Mouse (Mus musculus) heart, adult 2 months (tissue): ENCODE measurements around the gene Acy3. TPM values are rescaled to one million over a fixed set of nuclear protein-coding genes. Genes with fewer than 3 reads are reported as not detected.

Source experiments
- DNase-seq, 2 experiments: peaks; one replicate each; pipeline ENCODE4 v3.0.0; 2021
- H3K27ac ChIP-seq: fragments of 200-600 bp; 2 replicates; pipeline ENCODE4 v1.8.1; 2022
- H3K27me3 ChIP-seq: fragments of 200-500 bp; 2 replicates; pipeline ENCODE4 v1.6.1; 2012; ENCODE audit warnings: mild to moderate bottlenecking, low read length, inconsistent platforms, mixed read lengths; ENCODE audit not compliant: control insufficient read depth, insufficient read depth
- H3K36me3 ChIP-seq: fragments of 200-500 bp; 2 replicates; pipeline ENCODE4 v1.6.1; 2012; ENCODE audit warnings: low read length, inconsistent platforms; ENCODE audit not compliant: control insufficient read depth, insufficient read depth
- H3K4me1 ChIP-seq: fragments of 200-500 bp; 2 replicates; pipeline ENCODE4 v1.6.1; 2011; ENCODE audit warnings: low read length; ENCODE audit not compliant: control insufficient read depth, insufficient read depth
- H3K4me3 ChIP-seq: fragments of 200-600 bp; 2 replicates; pipeline ENCODE4 v1.8.1; 2022
- H3K79me2 ChIP-seq: fragments of 200-500 bp; replicated peaks from 2 replicates; pipeline ENCODE4 v1.6.1; 2012; ENCODE audit warnings: mild to moderate bottlenecking, inconsistent platforms, low read length, moderate library complexity, mixed read lengths; ENCODE audit not compliant: control insufficient read depth, insufficient read depth
- H3K9ac ChIP-seq: fragments of 200-500 bp; 2 replicates; pipeline ENCODE4 v1.6.1; 2012; ENCODE audit warnings: low read depth, mild to moderate bottlenecking, control low read depth, inconsistent platforms, low read length, mixed read lengths
- CTCF ChIP-seq: fragments of 200-600 bp; IDR thresholded peaks from 2 replicates; pipeline ENCODE4 v1.8.1; 2022; ENCODE audit warnings: antibody characterized with exemption, mild to moderate bottlenecking, moderate library complexity
- EP300 ChIP-seq: fragments of 200-500 bp; IDR thresholded peaks from 2 replicates; pipeline ENCODE4 v1.6.1; 2011; ENCODE audit warnings: low read depth, low read length, control low read depth; ENCODE audit not compliant: insufficient read depth
- POLR2A ChIP-seq: fragments of 200-500 bp; IDR thresholded peaks from 2 replicates; pipeline ENCODE4 v1.6.1; 2011; ENCODE audit warnings: mild to moderate bottlenecking, low read depth, low read length, control low read depth; ENCODE audit not compliant: insufficient read depth
- WGBS: fragments of 180-500 bp; shearing (Covaris S2); methylation state at CpG from one replicate; pipeline ENCODE4 v1.1.7; 2018; 5-methylcytosine and 5-hydroxymethylcytosine counted together
- intact Hi-C: fragments of 180-260 bp; cut with DNase I; formaldehyde crosslinking; loops from one replicate; pipeline ENCODE4 v1.15.1; 2025
- polyA plus RNA-seq: library from polyadenylated mRNA; depleted of rRNA; stranded (reverse); fragments of >200 nt; gene quantifications from 2 replicates; pipeline ENCODE4 v1.2.3, GENCODE M21; 2012
- total RNA-seq, 2 experiments: library from RNA; stranded (reverse); gene quantifications; 2 replicates each; pipeline ENCODE4 v1.2.3; 2021

The Acy3 gene
- total and polyA plus RNA-seq, 3 experiments = 21.5 to 89.9 (median 28.0) TPM

- Histone ChIP-seq H3K36me3 (no peaks in the 10 kb centered on the region), H3K79me2 (no peaks in the 10 kb centered on the region), H3K4me3 (peak within 1 kb of the TSS; percentile 77), H3K27ac (peak within 1 kb of the TSS; percentile 94), H3K4me1 (peaks cover 8% of the 10 kb centered on the region), H3K27me3 (no peaks in the 10 kb centered on the region), H3K9ac (peak within 1 kb of the TSS; percentile 87)
- peak; percentile 95 to 98 for DNase-seq
- under 1% methylated on average over 64 of the region's 64 CpGs for WGBS
- intact Hi-C loops = loop anchor here (1.0 kb wide), 1 partner anchor 12 kb away; the partner anchor contains the start of gene Ndufv1
- TF ChIP-seq CTCF (peak; percentile 88), POLR2A (peak; percentile 99), EP300 (peak; percentile 52; the same call in 1 of the 2 replicates)
Measured at GRCm38 (mm10) chr19:4000119-4000900, 13.9 kb downstream of the Acy3 start, which contains the start of the genes Nudt8 and Gm49405. Gene Nudt8, plus strand, starts transcription at chr19:4000580. Gene Gm49405, plus strand, starts transcription at chr19:4000626.

- Histone ChIP-seq H3K27me3 (no peaks in the 10 kb centered on the region), H3K36me3 (no peaks in the 10 kb centered on the region), H3K79me2 (no peaks in the 10 kb centered on the region), H3K9ac (peak overlapping the region; percentile 87), H3K27ac (peak overlapping the region; percentile 94), H3K4me3 (peak overlapping the region; percentile 77), H3K4me1 (peaks cover 8% of the 10 kb centered on the region)
- peak in 1 of 2 experiments; percentile 41 for DNase-seq
- TF ChIP-seq CTCF (no peak), POLR2A (no peak), EP300 (no peak)
- intact Hi-C loops = loop anchor here (1.0 kb wide), 1 partner anchor 11 kb away; the partner anchor contains the start of gene Ndufv1
- WGBS = 24% methylated on average over 17 of the region's 17 CpGs
Measured at GRCm38 (mm10) chr19:4000949-4001525, 14.7 kb downstream of the Acy3 start.

GRCm38 (mm10) chr19:4001752-4002151 lies 15.4 kb downstream of the Acy3 start:
- intact Hi-C loops = no loop called here
- Histone ChIP-seq H3K4me3 (no peak overlapping the region), H3K27ac (peak overlapping the region; percentile 55)

GRCm38 (mm10) chr19:4003112-4003511 lies 16.7 kb downstream of the Acy3 start, which contains the start of gene Doc2g:
Gene Doc2g, plus strand, starts transcription at chr19:4003313.
- intact Hi-C loops = no loop called here
- TF ChIP-seq POLR2A (peak; percentile 71), CTCF (no peak), EP300 (peak; percentile 90)
- H3K36me3 ChIP-seq = no peaks in the 10 kb centered on the region
- peak within 1 kb of the TSS; percentile 47 for H3K4me3 ChIP-seq
- peak within 1 kb of the TSS; percentile 70 for H3K9ac ChIP-seq
- H3K79me2 ChIP-seq = no peaks in the 10 kb centered on the region
- H3K27me3 ChIP-seq = no peaks in the 10 kb centered on the region
- WGBS = 65% methylated on average over 1 of the region's 1 CpGs
- peaks cover 8% of the 10 kb centered on the region for H3K4me1 ChIP-seq
- peak within 1 kb of the TSS; percentile 84 for H3K27ac ChIP-seq
- peak; percentile 39 to 63 for DNase-seq

More at GRCm38 (mm10) chr19:4001752-4002151, 15.4 kb downstream of the Acy3 start:
- H3K36me3 ChIP-seq = no peaks in the 10 kb centered on the region
- no peaks in the 10 kb centered on the region for H3K79me2 ChIP-seq
- no peak overlapping the region for H3K9ac ChIP-seq
- no peak for DNase-seq
- H3K27me3 ChIP-seq = no peaks in the 10 kb centered on the region
- 69% methylated on average over 5 of the region's 5 CpGs for WGBS
- peaks cover 8% of the 10 kb centered on the region for H3K4me1 ChIP-seq
- TF ChIP-seq EP300 (no peak), CTCF (no peak), POLR2A (no peak)

GRCm38 (mm10) chr19:4003641-4004040 lies 17.3 kb downstream of the Acy3 start:
- H3K4me3 ChIP-seq = peak overlapping the region; percentile 47
- H3K27me3 ChIP-seq = no peaks in the 10 kb centered on the region
- 59% methylated on average over 12 of the region's 12 CpGs for WGBS
- DNase-seq = no peak
- intact Hi-C loops = no loop called here
- H3K27ac ChIP-seq = peak overlapping the region; percentile 84
- H3K36me3 ChIP-seq = no peaks in the 10 kb centered on the region
- H3K79me2 ChIP-seq = no peaks in the 10 kb centered on the region
- TF ChIP-seq CTCF (no peak), POLR2A (no peak), EP300 (no peak)
- H3K9ac ChIP-seq = peak overlapping the region; percentile 70
- peaks cover 8% of the 10 kb centered on the region for H3K4me1 ChIP-seq

GRCm38 (mm10) chr19:4004331-4004730 lies 18.0 kb downstream of the Acy3 start:
- intact Hi-C loops = no loop called here
- DNase-seq = peak in 1 of 2 experiments; percentile 33
- Histone ChIP-seq H3K27me3 (no peaks in the 10 kb centered on the region), H3K4me1 (peaks cover 8% of the 10 kb centered on the region), H3K27ac (peak overlapping the region; percentile 84), H3K36me3 (no peaks in the 10 kb centered on the region), H3K79me2 (no peaks in the 10 kb centered on the region), H3K9ac (peak overlapping the region; percentile 70), H3K4me3 (peak overlapping the region; percentile 47; the same call in 1 of the 2 replicates)
- WGBS = 61% methylated on average over 15 of the region's 15 CpGs
- no peak for TF ChIP-seq POLR2A
- TF ChIP-seq EP300 = no peak
- no peak for TF ChIP-seq CTCF
